Mouse (Mus musculus) c-Kit-positive CD71-positive TER-119-positive erythroid progenitor cells, embryonic 14.5 days (primary cell): Measurements from ENCODE around the gene Apela.

ENCODE experiments used
- DNase-seq: peaks from one replicate; pipeline ENCODE4 v3.0.0-alpha.2; 2013; ENCODE audit warnings: low spot score

The Apela gene

DNA sequence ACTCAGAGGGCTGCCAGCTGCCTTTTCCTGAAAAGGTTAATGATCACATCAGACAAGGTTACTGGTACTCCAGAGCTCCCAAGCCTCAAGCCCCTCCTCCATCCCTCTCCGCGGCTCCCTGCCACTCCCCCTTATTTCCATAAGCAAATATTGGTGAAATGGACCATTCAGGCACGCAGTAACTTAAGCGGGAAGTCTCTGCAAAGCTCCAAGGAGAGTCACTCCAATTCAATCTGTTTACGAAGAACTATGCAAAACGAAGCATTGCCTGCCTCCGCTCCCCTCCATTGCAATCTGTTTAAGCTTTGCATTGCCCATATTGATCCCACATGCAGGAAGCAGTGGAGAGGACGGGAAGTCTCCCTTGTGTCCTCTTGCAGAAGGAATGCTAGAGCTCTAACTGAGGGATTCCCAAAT lies at the start of gene Apela:
TSS of gene Apela (minus strand) at position 220 of the 417 bp plus-strand sequence.
- no peak for DNase-seq

DNA sequence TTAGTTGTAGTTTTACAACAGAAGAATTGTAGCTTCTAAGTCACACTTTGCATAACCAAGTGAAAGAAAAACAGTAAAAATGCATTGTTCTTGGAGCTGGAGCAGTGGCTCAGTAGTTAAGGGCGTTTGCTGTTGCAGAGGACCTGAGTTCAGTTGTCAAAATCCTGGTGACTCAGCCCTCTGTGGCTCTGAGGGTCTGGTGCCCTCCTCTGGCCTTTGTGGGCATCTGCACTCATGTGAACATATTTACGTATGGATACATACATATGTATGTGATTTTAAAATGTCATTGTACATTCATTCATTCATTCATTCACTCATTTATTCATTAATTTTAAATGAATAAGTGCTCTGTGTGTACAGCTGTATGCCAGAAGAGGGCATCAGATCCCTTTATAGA lies 48.5 kb upstream of the Apela start:
- DNase-seq: no peak

DNA sequence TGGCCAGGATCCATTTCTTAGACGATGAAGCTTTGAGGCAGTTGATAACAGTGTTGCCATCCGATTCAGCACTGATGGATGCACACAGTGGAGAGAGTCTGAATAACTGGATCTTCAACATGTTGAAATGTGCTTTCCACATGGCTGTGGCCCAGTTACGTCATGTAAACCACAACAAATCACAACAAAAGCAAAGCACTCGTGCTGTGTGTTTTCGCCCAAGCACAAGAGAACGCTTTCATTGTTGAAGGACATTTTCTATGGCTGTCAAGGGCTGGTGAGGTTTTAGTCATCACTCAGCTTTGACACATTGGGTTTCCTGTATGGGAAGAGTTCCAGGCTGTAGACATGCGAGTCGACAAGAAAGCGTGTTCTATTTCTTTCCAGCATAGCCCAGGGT lies 43.6 kb upstream of the Apela start:
- no peak for DNase-seq

DNA sequence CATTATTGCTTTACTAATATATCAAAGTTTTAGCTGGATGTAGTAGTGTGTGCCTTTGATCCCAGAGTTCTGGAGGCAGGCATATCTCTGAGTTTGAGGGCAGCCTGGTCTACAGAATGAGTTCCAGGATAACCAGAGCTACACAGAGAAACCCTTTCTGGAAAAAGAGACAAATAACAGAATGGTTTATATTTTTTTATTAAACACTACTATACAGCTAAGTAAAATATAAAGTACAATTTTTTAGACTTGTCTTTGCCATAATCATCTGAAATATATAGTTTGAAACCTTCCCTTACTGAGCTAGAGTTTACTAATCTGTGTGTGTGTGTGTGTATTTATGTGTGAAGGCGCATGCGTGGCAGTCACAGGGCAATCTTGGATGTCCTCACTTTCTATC lies 37.6 kb upstream of the Apela start, which contains the start of gene Gm10663:
TSS of gene Gm10663 (plus strand) at position 301 of the 400 bp plus-strand sequence.
- DNase-seq: no peak

- DNase-seq: no peak
Observed at GRCm38 (mm10) chr8:65070996-65071395, 33.9 kb upstream of the Apela start.

DNA sequence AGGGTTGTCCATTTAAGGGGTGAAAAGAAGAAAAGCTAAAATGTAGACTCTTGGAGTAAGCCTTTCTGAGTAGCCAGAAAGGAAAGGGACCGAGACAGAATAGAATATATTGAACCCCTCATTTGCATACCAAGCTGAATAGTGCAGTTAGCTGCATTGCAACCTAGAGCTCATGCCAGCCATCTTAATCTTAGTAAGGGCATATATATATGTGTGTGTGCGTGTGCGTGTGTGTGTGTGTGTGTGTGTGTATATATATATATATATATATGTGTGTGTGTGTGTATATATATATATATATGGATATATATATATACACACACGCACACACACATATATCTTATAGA lies 31.3 kb upstream of the Apela start:
- DNase-seq: no peak

DNA sequence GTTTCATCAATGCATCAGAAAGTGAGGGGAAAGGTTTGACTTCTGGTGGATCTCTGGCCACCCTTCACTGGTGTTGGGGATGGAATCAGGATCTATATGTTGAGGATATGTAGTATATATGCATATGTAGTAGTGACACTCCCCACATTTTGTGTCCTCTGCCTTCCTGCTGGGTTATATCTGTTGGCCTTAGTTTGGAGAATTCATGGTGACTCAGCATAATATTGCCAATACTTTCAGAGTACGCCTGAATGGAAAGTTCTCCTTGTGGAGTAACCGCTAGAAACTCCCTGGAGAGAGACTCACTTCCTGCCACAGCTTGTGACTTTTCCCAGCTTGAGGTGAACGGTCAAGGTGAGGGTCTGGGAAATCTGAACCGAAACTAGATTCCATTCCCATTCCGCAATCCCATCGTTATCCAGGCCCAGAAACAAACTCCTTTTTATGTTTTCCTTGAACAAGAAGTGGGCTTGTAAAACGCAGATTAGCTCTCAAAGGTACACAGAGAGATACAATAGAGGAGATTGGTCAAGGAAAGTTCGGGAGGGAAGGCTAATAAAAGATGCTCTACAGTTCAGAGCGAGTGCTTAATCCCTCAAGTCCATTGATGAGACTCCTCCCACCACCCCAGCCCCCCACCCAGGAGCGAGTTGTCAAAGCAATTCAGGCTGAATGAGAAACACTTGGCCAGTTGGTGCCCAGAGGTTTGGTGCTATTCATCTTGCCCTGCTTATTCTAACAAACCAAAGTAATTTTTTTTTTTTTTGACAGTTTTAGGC lies 30.7 kb upstream of the Apela start:
- DNase-seq: no peak

DNA sequence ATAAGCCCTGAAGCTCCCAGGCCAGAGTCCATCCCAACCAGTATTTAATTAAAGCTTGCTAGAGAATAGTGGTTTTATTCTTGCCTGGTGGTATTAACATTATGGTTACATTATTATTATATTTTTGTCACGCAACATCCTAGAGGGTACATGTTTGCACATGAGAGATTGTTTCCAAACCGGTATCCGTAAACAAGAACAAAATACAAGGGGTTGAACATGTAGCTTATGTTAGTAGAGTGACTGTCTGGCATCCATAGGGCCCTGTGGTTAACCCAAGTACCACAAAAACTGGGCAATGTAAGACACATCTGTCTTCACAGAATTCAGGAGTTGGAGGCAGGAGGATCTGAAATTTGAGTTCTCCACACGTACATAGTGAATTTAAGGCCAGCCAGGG lies 29.9 kb upstream of the Apela start:
- DNase-seq: no peak

GRCm38 (mm10) chr8:65065622-65066021 lies 28.5 kb upstream of the Apela start:
- DNase-seq: no peak

DNA sequence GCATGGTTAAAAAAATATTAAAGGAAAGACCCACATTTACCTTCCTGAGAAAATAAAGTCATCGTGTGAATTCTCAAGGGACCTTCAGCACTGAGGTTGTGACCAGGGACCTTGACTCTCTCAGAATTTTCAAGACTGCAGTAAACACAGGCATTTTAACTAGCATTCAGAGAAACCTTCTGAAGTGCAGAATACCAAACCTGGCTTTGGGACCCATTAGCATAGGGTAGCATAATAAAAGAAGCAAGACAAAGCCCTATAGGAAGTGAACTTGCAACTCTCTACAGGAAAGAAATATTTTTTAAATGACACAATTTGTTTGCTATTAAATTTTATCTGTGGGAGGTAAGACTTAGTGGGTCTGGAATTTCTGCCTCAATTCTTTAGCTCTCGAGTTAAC lies 26.9 kb upstream of the Apela start:
- no peak for DNase-seq

DNA sequence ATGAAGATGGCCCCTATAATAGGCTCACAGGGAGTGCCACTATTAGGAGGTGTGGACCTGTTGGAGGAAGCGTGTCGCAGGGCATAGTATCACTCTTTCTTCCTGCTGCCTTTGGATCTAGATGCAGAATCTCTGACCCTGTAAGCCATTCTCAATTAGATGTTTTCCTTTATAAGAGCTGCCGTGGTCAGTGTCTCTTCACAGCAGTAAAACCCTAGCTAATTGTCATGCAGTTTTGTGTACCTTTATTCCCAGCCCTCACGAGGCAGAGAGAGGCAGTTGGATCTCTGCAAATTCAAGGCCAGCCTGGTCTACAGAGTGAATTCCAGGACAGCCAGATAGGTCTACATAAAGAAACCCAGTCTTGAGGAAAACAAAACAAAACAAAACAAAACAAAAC lies 25.1 kb upstream of the Apela start:
- no peak for DNase-seq

DNA sequence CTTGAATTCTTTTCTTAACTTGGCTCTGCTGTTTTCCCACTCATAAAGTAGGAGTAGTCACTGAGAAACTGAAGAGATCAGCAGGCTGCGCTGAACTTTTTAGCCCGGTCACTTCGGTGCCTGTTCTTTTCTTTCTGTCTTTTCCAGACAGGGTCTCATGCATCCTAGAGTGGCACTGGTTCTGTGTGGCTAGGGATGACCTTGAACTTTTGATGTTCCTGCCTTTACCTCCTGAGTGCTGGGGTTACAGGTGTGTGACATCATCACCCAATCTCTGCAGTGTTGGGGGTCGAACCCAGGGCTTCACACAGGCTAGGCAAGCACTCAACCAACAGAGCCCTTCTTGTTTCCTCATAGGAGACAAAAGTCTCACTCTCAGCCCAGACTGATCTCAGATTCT lies 19.6 kb upstream of the Apela start:
- DNase-seq: no peak

DNA sequence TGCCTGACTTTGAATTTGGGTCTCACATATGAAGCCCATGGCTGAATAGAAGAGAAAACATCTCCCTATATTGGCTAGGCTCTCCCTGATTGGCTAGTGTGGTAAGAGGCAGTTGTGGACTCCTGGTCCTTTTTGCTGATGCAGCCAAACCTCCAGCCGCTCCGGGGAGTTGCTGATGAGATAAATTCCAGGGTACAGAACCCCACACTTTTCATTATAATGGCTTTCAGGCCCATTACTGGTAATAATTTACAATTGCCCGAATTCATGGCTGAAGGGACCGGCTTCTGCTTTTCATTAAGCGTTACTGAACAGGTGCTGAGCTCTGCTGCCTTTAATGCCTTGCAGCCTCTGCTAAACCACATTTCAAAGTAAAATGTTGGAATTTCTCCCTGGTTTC lies 16.8 kb upstream of the Apela start:
- no peak for DNase-seq

DNA sequence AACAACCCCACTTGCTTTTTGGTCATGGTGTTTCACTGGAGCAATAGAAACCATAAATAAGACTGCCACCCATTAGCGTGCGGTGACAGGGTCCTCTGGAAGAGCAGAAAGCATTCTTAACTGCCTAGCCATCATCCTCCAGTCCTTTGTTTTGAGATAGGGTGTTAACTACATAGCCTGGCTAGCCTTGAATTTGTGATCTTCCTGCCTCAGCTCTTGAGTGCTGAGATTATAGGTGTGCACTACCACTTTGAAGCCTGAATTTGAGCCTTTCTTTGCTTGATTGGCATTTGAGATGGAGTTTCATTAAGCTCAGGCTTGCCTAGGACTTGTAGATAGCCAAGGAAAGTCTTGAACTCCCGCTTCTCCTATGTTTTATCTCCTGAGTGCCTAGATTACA lies 16.4 kb upstream of the Apela start:
- no peak for DNase-seq

DNA sequence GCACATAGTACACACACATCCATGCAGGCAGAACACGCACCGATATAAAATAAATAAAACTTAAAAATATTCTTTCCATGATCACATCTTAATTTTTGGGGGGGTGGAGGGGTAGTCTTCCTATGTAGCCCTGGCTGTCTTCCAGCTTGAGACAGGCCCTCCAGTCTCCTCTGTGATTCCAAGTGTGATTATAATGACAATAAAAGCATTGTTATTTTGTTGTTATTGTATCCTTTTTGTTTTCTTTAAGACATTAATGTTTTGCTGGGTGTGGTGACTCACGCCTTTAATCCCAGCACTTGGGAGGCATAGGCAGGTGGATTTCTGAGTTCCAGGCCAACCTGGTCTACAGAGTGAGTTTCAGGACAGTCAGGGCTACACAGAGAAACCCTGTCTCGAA lies 10.7 kb upstream of the Apela start:
- DNase-seq: no peak

DNA sequence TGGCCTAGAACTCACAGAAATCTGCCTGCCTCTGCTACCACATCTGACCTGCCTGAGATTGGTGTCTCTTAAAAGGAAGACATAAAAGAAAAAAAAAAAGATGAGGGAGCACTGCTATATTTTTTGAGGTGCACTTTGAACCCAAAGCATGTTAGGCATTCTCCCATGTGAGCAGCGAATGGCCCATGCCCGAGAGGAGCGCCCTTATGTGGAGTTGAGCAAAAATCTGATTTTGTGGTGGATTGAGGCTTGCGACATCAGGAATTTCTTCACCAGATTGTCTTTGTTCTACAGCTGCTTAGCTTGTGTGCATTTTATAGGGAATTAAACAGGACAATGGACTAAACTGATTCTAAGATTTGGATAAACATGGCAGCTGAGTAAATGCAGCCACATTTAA lies 10.1 kb upstream of the Apela start:
- DNase-seq: no peak

DNA sequence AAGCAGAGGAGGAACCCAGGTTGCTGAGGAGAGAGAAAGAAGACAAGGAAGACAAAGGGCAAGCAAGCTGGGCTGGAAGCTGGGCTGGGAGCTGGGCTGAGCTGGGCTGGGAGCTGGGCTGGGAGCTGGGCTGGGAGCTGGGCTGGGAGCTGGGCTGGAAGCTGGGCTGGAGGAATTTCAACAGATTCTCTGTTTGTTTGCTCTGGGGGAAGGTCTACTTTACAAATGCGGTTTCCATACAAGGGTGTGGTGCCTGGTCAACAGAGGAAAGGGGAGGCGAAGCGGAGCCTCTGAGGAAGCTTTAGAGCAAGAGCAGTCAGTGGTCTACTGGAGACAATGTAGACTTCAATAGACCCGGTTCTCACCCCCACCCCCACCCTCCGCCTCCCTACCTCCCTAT lies 9.4 kb upstream of the Apela start:
- no peak for DNase-seq

GRCm38 (mm10) chr8:65034136-65034535 lies 3.0 kb downstream of the Apela start:
- no peak for DNase-seq

- DNase-seq: no peak
Observed at GRCm38 (mm10) chr8:65033056-65033455, 4.1 kb downstream of the Apela start.

DNA sequence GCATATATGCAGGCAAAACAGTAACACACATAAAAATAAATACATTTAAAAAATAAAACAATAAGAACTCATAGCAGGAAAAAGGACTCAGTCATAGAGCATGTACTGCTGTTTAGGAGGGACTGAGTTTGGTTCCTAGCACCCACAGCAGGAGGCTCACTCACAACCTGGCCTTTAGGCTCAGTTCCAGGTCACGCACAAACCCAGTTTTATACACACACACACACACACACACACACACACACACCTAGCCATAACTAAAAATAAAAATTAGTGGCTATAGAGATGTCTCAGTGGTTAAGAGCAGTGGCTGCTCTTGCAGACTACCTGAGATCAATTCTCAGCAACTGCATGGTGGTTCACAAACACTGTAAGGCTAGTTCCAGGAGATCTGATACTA lies 5.0 kb downstream of the Apela start:
- no peak for DNase-seq

GRCm38 (mm10) chr8:65030735-65031485 lies 6.2 kb downstream of the Apela start:
- DNase-seq: no peak

DNA sequence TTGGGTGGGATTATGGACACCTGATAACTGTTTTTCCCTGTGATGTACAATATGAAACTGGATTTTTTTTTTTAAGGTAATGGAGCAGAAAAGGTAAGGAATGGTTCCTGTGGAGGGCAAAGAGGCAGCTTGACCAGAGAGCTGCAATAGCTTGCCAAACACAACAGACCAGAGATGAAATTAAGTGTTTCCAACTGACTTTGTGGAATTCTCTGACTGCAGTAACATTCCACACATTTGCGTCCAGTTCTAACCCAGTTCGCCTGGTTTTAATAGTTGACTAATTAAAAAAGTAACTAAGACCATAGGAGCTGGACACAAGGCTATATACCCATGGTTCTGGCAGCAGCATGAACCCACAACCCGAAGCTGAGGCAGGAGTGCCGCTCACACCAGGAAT lies 7.4 kb downstream of the Apela start:
- no peak for DNase-seq

DNA sequence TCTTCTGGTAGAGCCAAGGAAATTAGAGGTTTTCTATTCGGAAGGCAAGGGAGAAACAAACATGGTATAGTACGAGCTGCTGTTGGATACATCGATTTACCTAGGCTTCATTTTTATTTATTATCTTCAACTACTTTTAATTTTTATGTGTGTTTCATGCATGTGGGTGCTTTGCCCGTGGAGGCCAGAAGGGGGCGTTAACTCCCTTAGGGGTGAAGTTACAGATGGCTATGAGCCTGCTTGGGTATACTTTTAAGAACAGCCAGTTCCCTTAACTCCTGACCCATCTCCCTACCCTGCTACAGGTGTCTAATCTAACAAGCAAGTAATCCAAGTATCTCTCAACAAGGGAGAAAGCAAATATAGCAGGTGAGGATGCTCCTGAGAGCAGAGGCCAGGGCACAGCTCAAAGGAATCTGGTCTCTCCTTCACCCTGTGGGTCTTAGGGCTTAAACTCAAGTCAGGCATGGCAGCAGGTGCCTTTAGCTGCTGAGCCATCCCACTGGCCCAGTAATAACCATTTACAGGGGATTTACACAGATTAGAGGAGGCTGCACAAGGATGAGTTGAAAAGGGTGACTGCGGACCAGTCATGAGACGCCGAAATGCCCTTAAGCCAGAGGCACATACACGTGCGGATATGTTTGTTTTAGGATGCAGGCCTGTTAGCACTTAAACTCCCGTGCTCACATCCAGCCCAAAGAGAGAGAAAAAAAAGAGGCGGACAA lies 8.0 kb downstream of the Apela start:
- DNase-seq: no peak
